Mouse (Mus musculus): Measurements from ENCODE around the gene Slc16a6.

- TF ChIP-seq CTCF (IDR thresholded peaks at IDR 0.05; ENCODE audit: low read depth) (peak; percentile 78), EP300 (IDR thresholded peaks at IDR 0.05; ENCODE audit: low read depth) (no peak)
These were observed 47.8 kb downstream of the Slc16a6 start, which contains the start of gene Amz2 for GRCm38 (mm10) chr11:109425392-109426271.
